27 mouse cellular contexts compared by ENCODE assay signal in the genomic region with DNA sequence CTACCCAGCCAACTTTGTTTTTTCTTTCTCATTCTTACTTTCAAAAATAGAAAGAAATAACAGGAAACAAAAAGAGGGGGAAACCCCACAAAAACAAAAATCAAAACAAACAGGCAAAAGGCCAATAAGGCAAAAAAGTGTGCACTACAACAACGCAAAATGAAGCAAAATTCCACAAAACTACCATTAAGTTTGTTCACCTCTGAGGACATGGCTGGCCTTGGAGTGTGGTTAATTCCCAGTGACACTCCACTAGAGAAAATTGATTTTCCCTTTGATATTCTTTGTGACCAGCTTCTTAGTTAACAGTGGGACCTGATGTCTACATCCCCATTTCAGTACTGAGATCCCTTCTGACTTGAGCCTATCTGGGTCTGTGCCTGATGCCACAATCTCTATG.
"Had no signal": no experiment of that assay in that cellular context is flagged by ENCODE, and none has a peak within 500 bp of the region (broad histone marks: within the 10 kb centered on the region; RNA-seq: fewer than 3 reads in every experiment).

No protein-coding gene starts in this region.

- H3K9ac ChIP-seq: limb, embryonic 12.5 days; limb, embryonic 13.5 days; limb, embryonic 15.5 days; liver, embryonic 12.5 days; liver, embryonic 13.5 days; liver, embryonic 14.5 days; liver, embryonic 15.5 days; liver, postnatal 0 days; lung, embryonic 14.5 days; lung, embryonic 15.5 days; midbrain, embryonic 12.5 days; midbrain, embryonic 13.5 days had no signal

- DNase-seq: left cerebral cortex, postnatal 4 days; liver; liver, embryonic 13.5 days; liver, postnatal 0 days; lung, adult 2 months; lung, embryonic 14.5 days; lung, postnatal 14 days; lung, postnatal 4 days; midbrain, embryonic 14.5 days had no signal

- H3K27ac ChIP-seq: left cerebral cortex, adult 2 months; limb, embryonic 10.5 days; limb, embryonic 12.5 days; limb, embryonic 13.5 days; limb, embryonic 15.5 days; liver, embryonic 12.5 days; liver, embryonic 13.5 days; liver, embryonic 14.5 days; liver, embryonic 15.5 days; lung, embryonic 15.5 days; macrophage; midbrain, embryonic 10.5 days; midbrain, embryonic 12.5 days; midbrain, embryonic 13.5 days had no signal

- H3K27me3 ChIP-seq: limb, embryonic 12.5 days; limb, embryonic 13.5 days; limb, embryonic 15.5 days; liver, embryonic 12.5 days; liver, embryonic 13.5 days; liver, embryonic 15.5 days; lung, embryonic 15.5 days; megakaryocyte, embryonic 14.5 days; midbrain, embryonic 12.5 days; midbrain, embryonic 13.5 days had no signal

- H3K4me2 ChIP-seq: limb, embryonic 12.5 days; limb, embryonic 13.5 days; limb, embryonic 15.5 days; liver, embryonic 11.5 days; liver, embryonic 12.5 days; liver, embryonic 13.5 days; liver, embryonic 15.5 days; lung, embryonic 14.5 days; lung, embryonic 15.5 days; midbrain, embryonic 12.5 days; midbrain, embryonic 13.5 days had no signal

- H3K36me3 ChIP-seq: liver, embryonic 13.5 days; liver, embryonic 15.5 days had no signal

- H3K9me3 ChIP-seq: limb, embryonic 10.5 days; limb, embryonic 12.5 days; limb, embryonic 13.5 days; limb, embryonic 15.5 days; liver, embryonic 12.5 days; liver, embryonic 13.5 days; liver, embryonic 15.5 days; lung, embryonic 15.5 days; megakaryocyte, embryonic 14.5 days; midbrain, embryonic 10.5 days; midbrain, embryonic 12.5 days; midbrain, embryonic 13.5 days had no signal

- H3K4me1 ChIP-seq: limb, embryonic 10.5 days; limb, embryonic 12.5 days; limb, embryonic 13.5 days; limb, embryonic 15.5 days; liver, embryonic 12.5 days; liver, embryonic 13.5 days; liver, embryonic 15.5 days; lung, embryonic 15.5 days; megakaryocyte, embryonic 14.5 days; midbrain, embryonic 10.5 days; midbrain, embryonic 12.5 days; midbrain, embryonic 13.5 days had no signal

- ATAC-seq: liver, embryonic 12.5 days; liver, postnatal 0 days; lung, postnatal 0 days; midbrain, embryonic 13.5 days; midbrain, embryonic 16.5 days had no signal

- H3K4me3 ChIP-seq: left cerebral cortex, adult 2 months; limb, embryonic 10.5 days; limb, embryonic 12.5 days; limb, embryonic 13.5 days; limb, embryonic 15.5 days; liver, embryonic 12.5 days; liver, embryonic 13.5 days; liver, embryonic 15.5 days; lung, embryonic 15.5 days; megakaryocyte, embryonic 14.5 days; midbrain, embryonic 10.5 days; midbrain, embryonic 12.5 days; midbrain, embryonic 13.5 days; myocyte had no signal
